Mouse (Mus musculus) neural tube, embryonic 11.5 days (tissue): ENCODE results near the gene 1700042G07Rik. TPM values are rescaled to one million over a fixed set of nuclear protein-coding genes. Genes with fewer than 3 reads are reported as not detected.

ENCODE experiments used
- ATAC-seq: fragments of 200-750 bp; cut with Nextera tagmentation; 2 replicates; pipeline ENCODE4 v1.8.0; 2017; ENCODE audit warnings: moderate number of reproducible peaks, mild to moderate bottlenecking, moderate TSS enrichment, moderate library complexity; ENCODE audit not compliant: insufficient read depth, low FRiP score, low TSS enrichment
- DNase-seq: peaks from one replicate; pipeline ENCODE4 v3.0.0-alpha.2; 2015; ENCODE audit warnings: low spot score
- H3K27ac ChIP-seq: fragments of 300-500 bp; sonication (generic); 2 replicates; pipeline ENCODE4 v1.5.1; 2014; ENCODE audit warnings: low read depth, mild to moderate bottlenecking, low read length
- H3K27me3 ChIP-seq: fragments of 300-500 bp; sonication (generic); 2 replicates; pipeline ENCODE4 v1.6.1; 2014; ENCODE audit warnings: mild to moderate bottlenecking, low read length, mixed read lengths; ENCODE audit not compliant: control insufficient read depth, insufficient read depth
- H3K36me3 ChIP-seq: fragments of 300-500 bp; sonication (generic); 2 replicates; pipeline ENCODE4 v1.6.1; 2014; ENCODE audit warnings: mild to moderate bottlenecking, low read length, moderate library complexity, mixed read lengths; ENCODE audit not compliant: control insufficient read depth, insufficient read depth
- H3K4me1 ChIP-seq: fragments of 300-500 bp; sonication (generic); 2 replicates; pipeline ENCODE4 v1.6.1; 2014; ENCODE audit warnings: low read length, mixed read lengths; ENCODE audit not compliant: control insufficient read depth, insufficient read depth
- H3K4me2 ChIP-seq: fragments of 300-500 bp; sonication (generic); 2 replicates; pipeline ENCODE4 v1.6.1; 2014; ENCODE audit warnings: low read depth, mild to moderate bottlenecking, moderate library complexity
- H3K4me3 ChIP-seq: fragments of 300-500 bp; sonication (generic); 2 replicates; pipeline ENCODE4 v1.5.1; 2014; ENCODE audit warnings: low read depth, low read length
- H3K9ac ChIP-seq: fragments of 300-500 bp; sonication (generic); 2 replicates; pipeline ENCODE4 v1.6.1; 2014; ENCODE audit warnings: mild to moderate bottlenecking, low read length
- H3K9me3 ChIP-seq: fragments of 300-500 bp; sonication (generic); 2 replicates; pipeline ENCODE4 v1.6.1; 2016; ENCODE audit warnings: low read length; ENCODE audit not compliant: control insufficient read depth
- WGBS: fragments of 180-500 bp; shearing (Covaris S2); extraction: QIAGEN DNeasy Blood & Tissue Kit; methylation state at CpG from one replicate; pipeline ENCODE4 v1.1.7; 2014; 5-methylcytosine and 5-hydroxymethylcytosine counted together
- polyA plus RNA-seq: library from polyadenylated mRNA; unstranded; fragments of >200 nt; fragmentation: Nextera tagmentation; extraction: Ambion mirVana; gene quantifications from 2 replicates; pipeline ENCODE4 v1.2.1, GENCODE M21; 2014

1700042G07Rik gene
- polyA plus RNA-seq, result not detected in 2 replicates

DNA sequence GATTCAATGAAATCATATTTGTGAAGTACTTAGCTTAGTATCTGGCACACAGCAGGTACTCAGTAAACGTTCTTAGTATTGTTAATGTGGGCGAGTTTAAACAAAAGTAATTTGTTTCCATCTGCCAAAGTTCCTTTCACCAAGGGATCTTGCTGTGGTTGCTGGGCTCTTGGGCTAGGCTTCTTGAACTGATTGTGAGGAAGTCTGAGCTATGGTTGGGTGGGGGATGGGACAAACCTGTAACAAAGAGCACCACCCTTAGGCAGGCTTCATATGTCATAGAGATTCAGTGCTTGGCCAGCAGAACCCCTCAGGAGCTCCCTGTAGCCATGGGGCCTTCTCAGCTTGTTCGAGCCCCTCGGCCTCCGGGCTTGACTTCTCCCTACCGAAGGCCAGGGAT lies at the start of gene 1700042G07Rik, which contains the start of gene Gm49337:
Gene 1700042G07Rik, plus strand, starts transcription at position 301 of the 400 bp plus-strand sequence.
Gene Gm49337, plus strand, starts transcription at position 313 of the 400 bp plus-strand sequence.
- Histone ChIP-seq H3K4me1 (no peaks in the 10 kb centered on the region), H3K27ac (no peak within 1 kb of the TSS), H3K36me3 (no peaks in the 10 kb centered on the region), H3K4me3 (no peak within 1 kb of the TSS), H3K9ac (no peak within 1 kb of the TSS), H3K27me3 (no peaks in the 10 kb centered on the region), H3K4me2 (no peak within 1 kb of the TSS), H3K9me3 (no peaks in the 10 kb centered on the region)
- ATAC-seq (no peak), DNase-seq (no peak)
- 90% methylated on average over 6 of the region's 6 CpGs for WGBS

DNA sequence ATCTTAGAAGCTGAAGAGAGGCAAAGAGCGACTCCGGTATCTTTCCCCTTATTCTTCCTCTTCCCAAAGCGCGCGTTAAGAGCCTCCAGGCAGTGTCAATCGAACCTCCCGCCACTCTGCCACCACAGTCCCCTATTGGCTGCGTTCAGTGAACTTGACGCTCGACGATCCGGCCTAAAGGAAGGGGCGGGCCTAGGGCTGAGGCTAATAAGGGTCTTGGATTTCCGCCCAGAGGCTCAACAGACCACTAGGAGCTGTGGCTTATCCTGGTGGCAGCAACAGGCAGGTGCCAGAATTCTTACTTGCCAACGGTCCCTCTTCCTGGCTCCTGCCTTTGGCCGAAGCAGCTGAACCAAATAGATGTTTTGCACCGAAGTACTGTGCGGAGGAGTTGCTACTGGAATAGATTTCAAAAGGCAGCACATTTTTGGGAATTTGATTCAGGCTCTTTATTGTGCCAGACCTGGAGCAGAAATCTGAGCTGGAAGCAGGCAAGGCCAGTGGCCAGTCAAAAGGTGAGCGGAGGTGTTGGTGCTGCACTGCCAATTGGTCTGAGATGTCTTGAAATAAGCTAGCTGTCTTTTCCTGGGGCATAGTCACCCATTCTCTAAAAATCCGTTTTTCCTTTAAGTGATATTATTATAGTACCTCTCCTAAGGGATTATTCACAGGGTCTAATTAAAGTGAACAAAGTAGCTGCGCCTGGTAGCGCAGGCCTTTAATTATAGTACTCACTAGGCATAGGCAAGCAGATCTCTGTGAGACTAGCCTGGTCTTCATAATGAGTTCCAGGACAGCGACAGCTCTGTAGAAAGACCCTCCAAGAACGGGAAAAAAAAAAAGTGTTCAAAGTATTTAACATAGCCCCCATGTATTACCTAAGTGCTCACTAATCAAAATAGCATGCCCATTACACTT lies 49.3 kb upstream of the 1700042G07Rik start, which contains the start of the genes Rad54l and Pomgnt1:
Gene Rad54l, minus strand, starts transcription at position 89 of the 918 bp plus-strand sequence.
Gene Pomgnt1, plus strand, starts transcription at position 239 of the 918 bp plus-strand sequence.
- Histone ChIP-seq H3K9ac (peak within 1 kb of the TSS; percentile 61), H3K4me2 (peak within 1 kb of the TSS; percentile 82), H3K27me3 (no peaks in the 10 kb centered on the region), H3K27ac (no peak within 1 kb of the TSS), H3K4me3 (peak within 1 kb of the TSS; percentile 58), H3K4me1 (peaks cover 5% of the 10 kb centered on the region), H3K9me3 (no peaks in the 10 kb centered on the region), H3K36me3 (no peaks in the 10 kb centered on the region)
- 7% methylated on average over 24 of the region's 24 CpGs for WGBS
- peak; percentile 99 for ATAC-seq
- DNase-seq, result peak; percentile 92

DNA sequence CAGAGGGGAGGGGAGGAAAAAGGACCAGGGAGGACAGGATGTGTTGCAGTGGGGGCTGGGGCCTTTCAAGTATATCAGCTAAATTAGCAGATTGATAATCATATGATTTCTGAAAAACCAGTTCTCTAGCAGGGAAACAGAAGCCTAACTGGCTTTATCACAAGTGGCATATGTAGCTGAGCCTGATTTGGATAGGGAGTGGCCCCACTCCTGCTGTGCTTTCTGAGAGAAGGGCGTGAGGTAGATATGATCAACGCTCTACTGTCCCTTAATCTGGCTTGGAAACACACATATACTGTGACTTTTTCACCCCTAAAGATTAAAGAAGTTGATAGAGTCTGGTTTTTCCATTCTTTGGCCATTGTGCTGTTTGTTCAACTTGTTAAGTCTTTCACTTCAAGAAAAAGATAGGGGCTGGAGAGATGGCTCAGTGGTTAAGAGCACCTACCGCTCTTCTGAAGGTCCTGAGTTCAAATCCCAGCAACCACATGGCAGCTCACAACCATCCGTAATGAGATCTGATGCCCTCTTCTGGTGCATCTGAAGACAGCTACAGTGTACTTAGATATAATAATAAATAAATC lies 47.3 kb upstream of the 1700042G07Rik start:
- Histone ChIP-seq H3K27ac (no peak overlapping the region), H3K9ac (no peak overlapping the region), H3K4me2 (no peak overlapping the region), H3K36me3 (no peaks in the 10 kb centered on the region), H3K4me1 (peaks cover 5% of the 10 kb centered on the region), H3K9me3 (no peaks in the 10 kb centered on the region), H3K27me3 (no peaks in the 10 kb centered on the region), H3K4me3 (no peak overlapping the region)
- ATAC-seq, result no peak
- 91% methylated on average over 4 of the region's 4 CpGs for WGBS
- DNase-seq, result no peak

DNA sequence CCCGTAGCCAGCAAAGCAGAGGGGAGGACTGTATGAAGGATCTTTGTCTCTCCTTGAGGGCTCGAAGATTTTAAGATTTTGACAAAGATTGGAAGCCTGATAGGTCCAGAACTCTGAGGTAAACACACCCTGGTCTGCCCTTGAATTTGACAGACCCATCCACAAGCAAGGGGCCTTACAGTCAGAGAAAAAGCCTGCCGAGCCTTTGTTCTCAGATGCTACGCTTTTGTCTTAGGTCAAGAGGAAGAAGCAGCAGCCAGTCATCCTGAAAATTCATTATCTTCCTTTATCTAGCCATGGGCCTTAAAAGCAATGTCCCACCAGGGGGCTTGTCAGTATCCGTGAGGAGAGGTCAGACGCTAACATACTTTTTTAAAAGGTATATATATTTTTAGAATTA lies 45.2 kb upstream of the 1700042G07Rik start:
- no peak overlapping the region for H3K27ac ChIP-seq

GRCm38 (mm10) chr4:116133126-116133525 lies 40.0 kb upstream of the 1700042G07Rik start:
- 87% methylated on average over 4 of the region's 4 CpGs for WGBS

More for the DNA sequence above, 45.2 kb upstream of the 1700042G07Rik start:
- Histone ChIP-seq H3K4me1 (peaks cover 2% of the 10 kb centered on the region), H3K27me3 (no peaks in the 10 kb centered on the region), H3K9me3 (no peaks in the 10 kb centered on the region), H3K4me2 (no peak overlapping the region), H3K4me3 (no peak overlapping the region), H3K9ac (peak overlapping the region; percentile 32), H3K36me3 (no peaks in the 10 kb centered on the region)
- WGBS, result 72% methylated on average over 6 of the region's 6 CpGs
- DNase-seq (no peak), ATAC-seq (no peak)

GRCm38 (mm10) chr4:116134990-116135389 lies 38.2 kb upstream of the 1700042G07Rik start:
- no peak overlapping the region for H3K27ac ChIP-seq
- DNase-seq (no peak), ATAC-seq (no peak)

More at GRCm38 (mm10) chr4:116133126-116133525, 40.0 kb upstream of the 1700042G07Rik start:
- DNase-seq (no peak), ATAC-seq (no peak)
- Histone ChIP-seq H3K9ac (no peak overlapping the region), H3K4me3 (no peak overlapping the region), H3K4me2 (no peak overlapping the region), H3K27ac (no peak overlapping the region), H3K36me3 (no peaks in the 10 kb centered on the region), H3K27me3 (no peaks in the 10 kb centered on the region), H3K9me3 (no peaks in the 10 kb centered on the region), H3K4me1 (no peaks in the 10 kb centered on the region)

GRCm38 (mm10) chr4:116137421-116137996 lies 35.7 kb upstream of the 1700042G07Rik start:
- Histone ChIP-seq H3K9me3 (no peaks in the 10 kb centered on the region), H3K4me1 (no peaks in the 10 kb centered on the region), H3K36me3 (no peaks in the 10 kb centered on the region), H3K4me2 (no peak overlapping the region), H3K4me3 (no peak overlapping the region), H3K9ac (no peak overlapping the region), H3K27ac (no peak overlapping the region), H3K27me3 (no peaks in the 10 kb centered on the region)
- DNase-seq, result no peak
- ATAC-seq, result no peak
- WGBS, result 58% methylated on average over 13 of the region's 13 CpGs

More at GRCm38 (mm10) chr4:116134990-116135389, 38.2 kb upstream of the 1700042G07Rik start:
- no peak overlapping the region for H3K9ac ChIP-seq
- no peaks in the 10 kb centered on the region for H3K9me3 ChIP-seq
- 39% methylated on average over 2 of the region's 2 CpGs for WGBS
- H3K4me3 ChIP-seq, result no peak overlapping the region
- H3K27me3 ChIP-seq, result no peaks in the 10 kb centered on the region
- no peaks in the 10 kb centered on the region for H3K4me1 ChIP-seq
- no peaks in the 10 kb centered on the region for H3K36me3 ChIP-seq
- H3K4me2 ChIP-seq, result no peak overlapping the region

DNA sequence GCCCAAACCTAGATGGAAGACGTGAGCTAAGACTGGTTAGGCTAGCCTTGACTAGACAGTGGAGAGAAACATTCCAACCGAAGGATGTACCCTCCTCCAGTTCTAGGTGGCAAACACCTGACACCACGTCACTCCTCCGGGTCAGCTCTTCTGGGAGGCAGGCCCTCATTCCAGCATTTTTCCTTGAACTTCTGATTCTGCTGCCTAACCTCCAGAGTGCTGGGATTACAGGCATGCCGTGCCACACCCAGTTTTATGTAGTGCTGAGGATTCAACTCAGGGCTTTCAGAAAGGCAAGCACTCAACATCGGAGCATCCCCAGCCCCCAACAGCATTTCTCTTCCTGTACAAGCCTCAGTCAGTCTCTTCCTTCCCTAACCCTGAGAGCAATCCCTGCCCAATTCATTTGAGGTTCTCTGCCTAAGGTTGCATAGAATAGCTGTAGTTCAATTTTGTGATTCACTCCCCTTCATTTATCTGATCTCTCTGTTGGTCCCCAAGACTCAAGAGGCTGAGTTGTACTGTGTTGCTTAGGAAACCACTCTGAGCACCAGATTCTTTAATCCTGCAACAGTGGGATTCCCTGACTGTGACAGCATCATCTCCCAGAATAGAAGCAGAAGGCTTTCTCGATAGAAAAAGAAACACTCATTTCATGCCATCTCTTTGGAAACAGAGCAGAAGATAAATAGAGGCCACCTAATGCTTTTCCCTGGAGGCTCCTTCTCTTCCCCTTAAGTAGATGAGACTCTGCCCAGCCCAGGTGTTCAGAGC lies 32.2 kb upstream of the 1700042G07Rik start:
- peaks cover 4% of the 10 kb centered on the region; the same call in 1 of the 2 replicates for H3K4me1 ChIP-seq
- no peaks in the 10 kb centered on the region for H3K9me3 ChIP-seq
- H3K27me3 ChIP-seq, result no peaks in the 10 kb centered on the region
- no peak overlapping the region for H3K4me2 ChIP-seq
- ATAC-seq (no peak), DNase-seq (no peak)
- no peak overlapping the region for H3K27ac ChIP-seq
- H3K36me3 ChIP-seq, result no peaks in the 10 kb centered on the region
- 82% methylated on average over 7 of the region's 7 CpGs for WGBS
- H3K4me3 ChIP-seq, result no peak overlapping the region
- H3K9ac ChIP-seq, result no peak overlapping the region
